18 mouse cellular contexts compared by ENCODE assay signal in the genomic region with DNA sequence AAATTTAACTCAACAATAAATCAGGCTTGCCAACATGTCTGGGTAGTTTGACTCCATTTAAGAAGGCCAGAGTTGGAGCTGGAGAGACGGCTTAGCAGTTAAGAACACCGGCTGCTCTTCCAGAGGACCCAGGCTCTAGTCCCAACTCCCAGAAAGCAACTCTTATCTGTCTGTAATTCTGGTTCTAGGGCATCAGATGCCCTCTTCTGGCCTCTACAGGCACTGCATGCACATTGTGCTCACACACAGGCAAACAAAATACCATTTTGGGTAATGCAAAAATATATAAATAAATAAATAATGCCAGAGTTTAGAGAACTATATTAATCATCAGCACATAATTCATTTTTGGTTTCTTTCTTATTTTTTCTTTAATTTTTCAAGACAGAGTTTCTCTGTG. TPM values are rescaled to one million over a fixed set of nuclear protein-coding genes. Genes with fewer than 3 reads are reported as not detected.
A peak's percentile ranks its signal among the peaks of the same experiment; 100 is the strongest.
DNase-seq lines count a peak whose midpoint lies in the region; ATAC-seq and TF ChIP-seq lines count a peak whose summit lies in the region.
"Had no signal": no experiment of that assay in that cellular context is flagged by ENCODE, and none has a peak within 500 bp of the region (broad histone marks: within the 10 kb centered on the region; RNA-seq: fewer than 3 reads in every experiment).

No protein-coding gene starts in this region.

- no peaks in the 10 kb centered on the region for H3K4me1 ChIP-seq in liver, embryonic 14.5 days (replicated peaks; ENCODE audit: control insufficient read depth in 2 of 2, insufficient read depth in 2 of 2, low read length in 1 of 2)
- no peaks in the 10 kb centered on the region for H3K4me1 ChIP-seq in liver, embryonic 11.5 days (replicated peaks; ENCODE audit: control insufficient read depth, insufficient read depth, low read length)
- peaks cover 3% of the 10 kb centered on the region for H3K4me1 ChIP-seq in ES-Bruce4 (ENCODE audit: control insufficient read depth, insufficient read depth, low read length)
- H3K4me1 ChIP-seq in midbrain, embryonic 16.5 days (ENCODE audit: control insufficient read depth, insufficient read depth, low read length): no peaks in the 10 kb centered on the region
- H3K4me1 ChIP-seq: embryonic facial prominence, embryonic 12.5 days; forebrain, embryonic 15.5 days; heart, embryonic 15.5 days; liver, embryonic 12.5 days had no signal

- H3K4me3 ChIP-seq in liver, embryonic 14.5 days (ENCODE audit: insufficient read depth in 1 of 2, low read depth in 2 of 2, low read length in 2 of 2): no peak overlapping the region
- no peak overlapping the region for H3K4me3 ChIP-seq in liver, embryonic 11.5 days (ENCODE audit: low read depth, low read length)
- no peak overlapping the region for H3K4me3 ChIP-seq in ES-Bruce4 (ENCODE audit: low read depth, low read length)
- H3K4me3 ChIP-seq in midbrain, embryonic 16.5 days (ENCODE audit: low read depth, low read length): no peak overlapping the region
- H3K4me3 ChIP-seq: embryonic facial prominence, embryonic 12.5 days; forebrain, embryonic 15.5 days; gastrocnemius, adult 2 months; heart, embryonic 15.5 days; hindbrain, embryonic 10.5 days; kidney, embryonic 15.5 days; liver, embryonic 12.5 days; megakaryocyte, embryonic 14.5 days had no signal

- ATAC-seq in liver, embryonic 14.5 days (ENCODE audit: insufficient read depth): no peak
- ATAC-seq in liver, embryonic 11.5 days (replicated peaks; ENCODE audit: low FRiP score): no peak
- ATAC-seq in midbrain, embryonic 16.5 days: no peak
- ATAC-seq: forebrain, embryonic 15.5 days; liver, embryonic 12.5 days had no signal

- H3K27ac ChIP-seq in liver, embryonic 14.5 days: no peak overlapping the region
- no peak overlapping the region for H3K27ac ChIP-seq in liver, embryonic 11.5 days (ENCODE audit: low read depth, low read length)
- no peak overlapping the region for H3K27ac ChIP-seq in ES-Bruce4 (ENCODE audit: insufficient read depth, low read length)
- no peak overlapping the region for H3K27ac ChIP-seq in midbrain, embryonic 16.5 days (ENCODE audit: low read length)
- H3K27ac ChIP-seq: embryonic facial prominence, embryonic 12.5 days; forebrain, embryonic 15.5 days; gastrocnemius, adult 2 months; heart, embryonic 15.5 days; hindbrain, embryonic 10.5 days; kidney, embryonic 15.5 days; liver, embryonic 12.5 days had no signal

- no peak overlapping the region for H3K9ac ChIP-seq in liver, embryonic 14.5 days (replicated peaks)
- no peak overlapping the region for H3K9ac ChIP-seq in liver, embryonic 11.5 days (ENCODE audit: low read depth, low read length)
- no peak overlapping the region for H3K9ac ChIP-seq in ES-Bruce4 (ENCODE audit: low read depth, poor library complexity, severe bottlenecking)
- H3K9ac ChIP-seq in midbrain, embryonic 16.5 days (ENCODE audit: low read depth, low read length): no peak overlapping the region
- H3K9ac ChIP-seq: embryonic facial prominence, embryonic 12.5 days; forebrain, embryonic 15.5 days; heart, embryonic 15.5 days; kidney, embryonic 15.5 days; liver, embryonic 12.5 days had no signal

- no peak for DNase-seq in liver, embryonic 14.5 days (ENCODE audit: low read depth in 3 of 3, low spot score in 3 of 3)
- DNase-seq in liver, embryonic 11.5 days (ENCODE audit: low spot score): no peak
- peak; percentile 26 for DNase-seq in MEL-GATA-1-ER (ENCODE audit: extremely low read depth, low read depth)
- peak; percentile 32 for DNase-seq in splenic B cell, adult 2 months (ENCODE audit: low read depth, low spot score)
- DNase-seq in cerebellum, adult 18-20 months: no peak
- DNase-seq: adrenal gland, postnatal 36 days; gastrocnemius, adult 2 months; left cerebral cortex, postnatal 4 days; right cerebral cortex, adult 18-20 months had no signal

- no peak for TF ChIP-seq EP300 in liver, embryonic 14.5 days (IDR thresholded peaks at IDR 0.05; ENCODE audit: low read depth)
- no peak for TF ChIP-seq EP300 in ES-Bruce4 (IDR thresholded peaks at IDR 0.05; ENCODE audit: insufficient read depth, low read depth, low read length)

- H3K9me3 ChIP-seq in liver, embryonic 14.5 days (ENCODE audit: control insufficient read depth, low read length): no peaks in the 10 kb centered on the region
- no peaks in the 10 kb centered on the region for H3K9me3 ChIP-seq in liver, embryonic 11.5 days (ENCODE audit: control insufficient read depth, low read length)
- H3K9me3 ChIP-seq in ES-Bruce4 (replicated peaks; ENCODE audit: control insufficient read depth, insufficient read depth, low read length, poor library complexity, severe bottlenecking): no peaks in the 10 kb centered on the region
- H3K9me3 ChIP-seq in midbrain, embryonic 16.5 days (replicated peaks; ENCODE audit: control insufficient read depth, low read length, poor library complexity, severe bottlenecking): no peaks in the 10 kb centered on the region
- H3K9me3 ChIP-seq: embryonic facial prominence, embryonic 12.5 days; forebrain, embryonic 15.5 days; heart, embryonic 15.5 days; kidney, embryonic 15.5 days; liver, embryonic 12.5 days had no signal

- TF ChIP-seq CTCF in liver, embryonic 14.5 days (IDR thresholded peaks at IDR 0.05; ENCODE audit: low read depth): peak; percentile 42
- TF ChIP-seq CTCF in ES-Bruce4 (IDR thresholded peaks at IDR 0.05; ENCODE audit: low read depth, low read length): peak; percentile 23

- H3K36me3 ChIP-seq in liver, embryonic 14.5 days (replicated peaks; ENCODE audit: control insufficient read depth, insufficient read depth, low read depth): no peaks in the 10 kb centered on the region
- H3K36me3 ChIP-seq in liver, embryonic 11.5 days (ENCODE audit: control insufficient read depth, insufficient read depth, low read length): no peaks in the 10 kb centered on the region
- no peaks in the 10 kb centered on the region for H3K36me3 ChIP-seq in ES-Bruce4 (ENCODE audit: control insufficient read depth, insufficient read depth, low read length, poor library complexity, severe bottlenecking)
- H3K36me3 ChIP-seq in splenic B cell, adult 2 months (ENCODE audit: control insufficient read depth, insufficient read depth, low read length, poor library complexity, severe bottlenecking): no peaks in the 10 kb centered on the region; the same call in 1 of the 2 replicates
- no peaks in the 10 kb centered on the region for H3K36me3 ChIP-seq in midbrain, embryonic 16.5 days (ENCODE audit: control insufficient read depth, insufficient read depth, low read length)
- H3K36me3 ChIP-seq: embryonic facial prominence, embryonic 12.5 days; forebrain, embryonic 15.5 days; heart, embryonic 15.5 days; hindbrain, embryonic 10.5 days; kidney, embryonic 15.5 days; liver, embryonic 12.5 days had no signal

- TF ChIP-seq POLR2A in ES-Bruce4 (IDR thresholded peaks at IDR 0.05; ENCODE audit: insufficient read depth, low read length): no peak

- H3K4me2 ChIP-seq in liver, embryonic 14.5 days (ENCODE audit: low read depth): no peak overlapping the region
- no peak overlapping the region for H3K4me2 ChIP-seq in liver, embryonic 11.5 days
- H3K4me2 ChIP-seq in midbrain, embryonic 16.5 days (ENCODE audit: low read length): no peak overlapping the region
- H3K4me2 ChIP-seq: embryonic facial prominence, embryonic 12.5 days; forebrain, embryonic 15.5 days; heart, embryonic 15.5 days; kidney, embryonic 15.5 days; liver, embryonic 12.5 days had no signal

- H3K27me3 ChIP-seq in liver, embryonic 14.5 days (ENCODE audit: control insufficient read depth, insufficient read depth, low read length): no peaks in the 10 kb centered on the region
- no peaks in the 10 kb centered on the region for H3K27me3 ChIP-seq in liver, embryonic 11.5 days (replicated peaks; ENCODE audit: control insufficient read depth, insufficient read depth, low read length)
- no peaks in the 10 kb centered on the region for H3K27me3 ChIP-seq in ES-Bruce4 (ENCODE audit: control insufficient read depth, insufficient read depth, low read length, poor library complexity, severe bottlenecking)
- no peaks in the 10 kb centered on the region for H3K27me3 ChIP-seq in splenic B cell, adult 2 months (ENCODE audit: control insufficient read depth, insufficient read depth, low read length, poor library complexity, severe bottlenecking)
- no peaks in the 10 kb centered on the region for H3K27me3 ChIP-seq in midbrain, embryonic 16.5 days (ENCODE audit: control insufficient read depth, insufficient read depth, low read depth, low read length)
- H3K27me3 ChIP-seq: embryonic facial prominence, embryonic 12.5 days; forebrain, embryonic 15.5 days; heart, embryonic 15.5 days; kidney, embryonic 15.5 days; liver, embryonic 12.5 days; megakaryocyte, embryonic 14.5 days had no signal

- WGBS in liver, embryonic 14.5 days (ENCODE audit: insufficient replicate concordance): 78% methylated on average over 2 of the region's 2 CpGs
- WGBS in liver, embryonic 11.5 days: 99% methylated on average over 2 of the region's 2 CpGs
- WGBS in midbrain, embryonic 16.5 days: 95% methylated on average over 2 of the region's 2 CpGs

RNA-seq across cellular contexts. Expression of a gene that starts 15.2 kb away (rescaled TPM):
- 1.2 and 1.4 TPM in 2 replicates for polyA plus RNA-seq in liver, embryonic 14.5 days (2012; rRNA removed)
- 1.5 and 1.9 TPM in 2 replicates for polyA plus RNA-seq in liver, embryonic 14.5 days (2014; fragmentation: Nextera tagmentation; extraction: Ambion mirVana)
- polyA plus RNA-seq in liver, embryonic 11.5 days (2014; fragmentation: Nextera tagmentation; extraction: Ambion mirVana): 2.0 and 3.0 TPM in 2 replicates
- 0.29 TPM in 1 of 2 replicates, not detected in the other for polyA plus RNA-seq in ES-Bruce4 (2011; ENCODE audit: insufficient read depth, insufficient read length, low read depth, missing spikeins)
- polyA plus RNA-seq in midbrain, embryonic 16.5 days (2015; fragmentation: Nextera tagmentation; extraction: Ambion mirVana): 0.24 and 0.27 TPM in 2 replicates

RNA-seq across cellular contexts. Expression of a gene that starts 29.3 kb away (rescaled TPM):
- polyA plus RNA-seq in liver, embryonic 14.5 days (2012; rRNA removed): 19.2 and 23.8 TPM in 2 replicates
- polyA plus RNA-seq in liver, embryonic 14.5 days (2014; fragmentation: Nextera tagmentation; extraction: Ambion mirVana): 25.7 and 29.4 TPM in 2 replicates
- polyA plus RNA-seq in liver, embryonic 11.5 days (2014; fragmentation: Nextera tagmentation; extraction: Ambion mirVana): 58.7 and 63.6 TPM in 2 replicates
- polyA plus RNA-seq in ES-Bruce4 (2011; ENCODE audit: insufficient read depth, insufficient read length, low read depth, missing spikeins): 48.0 and 57.3 TPM in 2 replicates
- polyA plus RNA-seq in midbrain, embryonic 16.5 days (2015; fragmentation: Nextera tagmentation; extraction: Ambion mirVana): 46.1 and 48.2 TPM in 2 replicates

Comparison
In these comparisons a context has a peak if more than half of its experiments do, and no peak if none do; other contexts are left out.
1. DNase-seq: peak in MEL-GATA-1-ER (single experiment) and splenic B cell, adult 2 months (single experiment); none in liver, embryonic 14.5 days (0 of 3), liver, embryonic 11.5 days (single experiment) and cerebellum, adult 18-20 months (0 of 2).